Mouse (Mus musculus): Measurements from ENCODE around the gene 5730455P16Rik.
"Not testable (repeated sequence)": the region's sequence is repeated elsewhere in the genome, so short reads cannot be mapped to it uniquely, and the experiment has no call there.

5730455P16Rik gene

GRCm38 (mm10) chr11:80377712-80378451, at the start of gene 5730455P16Rik:
5730455P16Rik (minus strand) TSS chr11:80378034.
- peak; percentile 82 for DNase-seq

GRCm38 (mm10) chr11:80426029-80426813, 48.4 kb upstream of the 5730455P16Rik start:
- DNase-seq = not testable (repeated sequence)

DNA sequence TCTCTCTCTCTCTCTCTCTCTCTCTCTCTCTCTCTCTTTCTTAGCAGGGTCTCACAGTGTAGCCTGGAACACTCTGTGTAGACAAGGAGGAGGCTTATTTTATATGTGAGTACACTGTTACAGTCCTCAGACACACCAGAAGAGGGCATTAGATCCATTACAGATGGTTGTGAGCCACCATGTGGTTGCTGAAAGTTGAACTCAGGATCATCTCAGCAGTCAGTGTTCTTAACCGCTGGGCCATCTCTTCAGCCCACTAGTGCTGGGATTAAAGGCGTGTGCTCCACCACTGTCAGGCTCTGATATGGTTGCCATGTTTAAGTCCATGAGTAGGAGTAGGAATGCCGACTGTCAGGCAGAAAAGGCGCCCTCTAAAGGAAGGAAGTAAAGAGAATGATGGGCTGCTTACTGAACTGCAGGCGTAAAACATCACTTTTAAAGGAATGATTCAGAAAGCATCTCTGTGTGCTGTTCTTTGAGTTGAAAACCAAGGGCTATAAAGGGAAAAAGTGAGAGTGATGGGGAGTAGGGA, 47.5 kb upstream of the 5730455P16Rik start:
- no peak for DNase-seq

DNA sequence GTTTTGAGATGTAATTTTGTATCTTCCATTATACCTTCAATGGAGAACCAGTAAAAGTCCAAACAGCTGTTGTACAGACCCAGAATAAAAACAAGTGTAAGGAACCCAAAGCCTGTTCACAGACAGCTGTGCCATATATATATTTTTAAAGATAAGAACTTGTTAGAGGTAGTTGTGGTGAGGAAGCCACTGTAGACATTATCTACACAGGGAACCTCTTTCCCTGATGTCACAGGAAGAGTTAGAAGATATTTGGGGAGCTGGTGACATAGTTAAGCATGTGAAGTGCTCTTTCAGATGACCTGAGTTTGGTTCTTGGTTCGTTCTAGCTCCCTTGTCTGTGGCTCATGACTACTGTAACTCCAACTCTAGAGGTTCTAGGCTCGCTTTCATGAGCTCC, 46.9 kb upstream of the 5730455P16Rik start:
- DNase-seq = no peak

DNA sequence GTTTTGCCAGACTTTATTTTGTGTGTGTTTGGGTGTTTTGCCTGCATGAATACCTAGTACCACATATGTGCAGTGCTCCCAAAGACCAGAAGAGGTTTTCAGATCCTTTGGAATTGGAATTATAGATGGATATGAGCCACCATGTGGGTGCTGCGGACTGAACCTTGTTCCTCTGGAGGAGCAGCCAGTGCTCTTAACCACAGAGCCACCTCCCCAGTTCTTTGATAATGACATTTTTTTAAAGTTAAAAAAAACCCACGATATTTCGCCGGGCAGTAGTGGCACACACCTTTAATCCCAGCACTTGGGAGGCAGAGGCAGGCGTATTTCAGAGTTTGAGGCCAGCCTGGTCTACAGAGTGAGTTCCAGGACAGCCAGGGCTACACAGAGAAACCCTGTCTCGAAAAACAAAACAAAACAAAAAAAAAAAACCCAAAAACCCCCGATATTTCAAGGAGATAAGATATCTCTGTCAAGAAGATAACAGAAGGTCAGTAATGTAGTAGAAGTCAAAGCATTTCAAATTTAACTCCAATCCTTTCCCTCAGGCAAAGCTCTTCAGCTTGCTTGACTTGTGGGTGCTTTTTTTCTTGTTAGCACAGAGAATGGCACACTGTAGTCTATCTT, 43.7 kb upstream of the 5730455P16Rik start:
- no peak for DNase-seq

- DNase-seq = no peak
These were observed 42.6 kb upstream of the 5730455P16Rik start for GRCm38 (mm10) chr11:80420202-80420984.

DNA sequence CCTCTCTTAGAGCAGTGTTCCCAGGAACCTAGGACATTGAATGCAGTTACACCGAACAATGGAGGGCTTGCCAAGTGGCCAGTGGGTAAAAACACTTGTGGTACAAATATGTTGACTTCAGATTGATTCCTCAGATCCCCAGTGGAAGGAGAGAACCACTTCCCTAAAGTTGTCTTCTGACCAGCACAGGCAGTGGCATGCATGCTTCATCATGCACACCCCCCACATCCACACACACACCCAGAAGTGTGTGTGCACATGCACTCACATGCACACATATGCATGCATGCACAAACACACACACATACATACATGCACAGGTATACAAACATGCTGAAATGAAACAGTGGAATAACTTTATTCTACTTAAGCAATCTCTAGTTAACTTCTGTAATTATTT, 41.9 kb upstream of the 5730455P16Rik start:
- no peak for DNase-seq

- DNase-seq = no peak
These were observed 39.3 kb upstream of the 5730455P16Rik start for GRCm38 (mm10) chr11:80417085-80417484.

DNA sequence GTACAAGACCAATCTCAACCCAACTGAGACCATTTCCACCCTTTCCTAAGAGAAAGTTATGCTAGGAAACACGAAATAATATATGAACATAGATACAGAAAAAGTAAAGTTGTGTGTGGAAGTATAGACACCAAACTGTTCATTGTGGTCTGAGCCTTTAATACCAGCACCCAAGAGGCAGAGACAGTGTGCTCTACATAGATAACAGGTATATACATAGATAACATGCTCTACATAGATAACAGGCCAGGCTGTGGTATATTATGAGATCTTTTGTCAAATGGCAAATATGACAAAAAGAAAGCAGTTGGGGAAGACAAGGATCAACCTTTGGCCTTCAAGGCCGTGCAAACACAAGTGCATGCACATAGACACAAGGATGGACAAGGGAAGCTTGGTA, 32.5 kb upstream of the 5730455P16Rik start:
- DNase-seq = no peak

DNA sequence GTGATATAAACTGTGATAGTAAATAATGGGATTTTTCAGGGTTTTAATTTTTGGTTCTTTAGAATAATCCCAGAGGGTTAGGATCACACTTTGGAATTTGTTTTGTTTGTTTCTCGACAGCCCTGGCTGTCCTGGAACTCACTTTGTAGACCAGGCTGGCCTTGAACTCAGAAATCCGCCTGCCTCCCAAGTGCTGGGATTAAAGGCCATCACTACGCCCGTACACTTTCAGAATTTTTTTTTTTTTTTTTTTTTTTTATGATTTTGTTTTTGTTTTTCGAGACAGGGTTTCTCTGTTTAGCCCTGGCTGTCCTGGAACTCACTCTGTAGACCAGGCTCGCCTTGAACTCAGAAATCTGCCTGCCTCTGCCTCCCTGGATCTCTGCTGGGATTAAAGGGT, 30.0 kb upstream of the 5730455P16Rik start:
- not testable (repeated sequence) for DNase-seq

DNA sequence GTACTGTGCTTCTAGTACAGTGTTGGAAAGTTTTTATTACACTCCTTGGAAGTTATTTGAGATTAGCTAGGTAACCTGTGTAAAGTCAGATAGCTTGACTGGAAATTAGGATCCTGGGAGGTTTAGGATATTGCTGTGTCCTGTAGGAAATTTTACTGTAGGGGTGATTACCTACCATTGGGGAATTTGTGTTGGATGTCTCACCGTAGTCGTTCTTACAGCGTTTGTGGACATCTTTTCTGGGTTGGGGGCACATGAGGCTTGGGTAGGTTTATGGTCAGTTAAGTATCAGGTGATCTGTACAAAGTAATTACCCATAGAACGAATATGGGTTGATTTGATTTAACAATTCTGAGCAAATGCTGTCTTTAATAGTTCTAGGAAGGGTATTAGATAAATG, 18.8 kb upstream of the 5730455P16Rik start:
- no peak for DNase-seq

GRCm38 (mm10) chr11:80395930-80396329, 18.1 kb upstream of the 5730455P16Rik start:
- DNase-seq = no peak

- DNase-seq = no peak
These were observed 13.7 kb upstream of the 5730455P16Rik start for GRCm38 (mm10) chr11:80391407-80392120.

DNA sequence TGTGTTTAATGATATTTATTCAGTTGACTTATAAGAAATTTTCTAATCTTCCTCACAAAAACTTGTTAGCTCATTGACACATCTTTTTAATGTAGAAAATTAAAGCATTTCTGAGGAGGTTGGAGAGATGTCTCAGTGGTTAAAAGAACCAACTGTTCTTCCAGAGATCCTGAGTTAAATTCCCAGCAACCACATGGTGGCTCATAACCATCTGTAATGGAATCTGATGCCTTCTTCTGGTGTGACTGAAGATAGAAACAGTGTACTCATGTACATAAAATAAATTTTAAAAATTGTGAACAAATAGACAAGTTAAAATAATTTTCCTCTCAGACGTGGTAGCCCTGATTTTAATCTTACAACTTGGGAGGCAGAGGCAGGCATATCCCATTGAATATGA, 12.1 kb upstream of the 5730455P16Rik start:
- no peak for DNase-seq

GRCm38 (mm10) chr11:80386790-80387189, 9.0 kb upstream of the 5730455P16Rik start:
- DNase-seq = no peak

DNA sequence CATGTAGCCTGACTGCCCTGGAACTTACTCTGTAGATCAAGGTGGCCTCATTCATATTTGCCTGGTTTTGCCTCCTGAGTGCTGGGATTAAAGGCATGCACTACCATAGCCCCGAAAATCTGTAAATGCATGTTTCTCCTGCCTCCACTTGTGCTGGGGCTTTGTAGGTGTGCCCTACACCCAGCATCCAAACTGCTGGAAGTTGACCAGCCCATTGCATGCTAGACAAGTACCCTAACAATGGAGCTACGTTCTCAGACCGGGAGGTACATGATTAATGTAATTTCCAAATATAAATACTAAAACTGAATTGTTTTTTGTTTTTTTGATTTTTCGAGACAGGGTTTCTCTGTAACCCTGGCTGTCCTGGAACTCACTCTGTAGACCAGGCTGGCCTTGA, 7.2 kb upstream of the 5730455P16Rik start:
- no peak for DNase-seq

- no peak for DNase-seq
These were observed 6.6 kb upstream of the 5730455P16Rik start for GRCm38 (mm10) chr11:80384461-80384860.

DNA sequence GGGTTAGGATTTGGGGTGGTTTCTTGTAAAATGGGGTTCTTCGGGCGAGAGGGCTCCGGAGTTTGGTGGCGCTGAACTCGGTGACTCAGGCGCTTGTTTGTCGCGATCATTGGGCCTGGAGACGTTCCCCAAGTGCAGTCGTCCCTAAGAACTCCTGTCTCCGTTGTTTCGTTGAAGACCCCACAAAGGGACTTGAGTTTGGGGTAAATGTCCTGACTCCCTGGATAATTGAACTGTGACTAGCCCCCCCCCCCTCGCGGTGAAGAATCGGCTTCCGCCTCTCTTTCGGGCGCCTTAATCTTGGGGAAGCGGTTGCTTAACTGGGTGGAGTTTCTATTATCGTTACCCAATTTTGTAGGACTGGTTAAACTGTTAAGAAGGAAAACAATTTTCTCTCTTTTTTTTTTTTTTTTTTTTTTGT, 5.8 kb upstream of the 5730455P16Rik start:
- DNase-seq = peak; percentile 62

DNA sequence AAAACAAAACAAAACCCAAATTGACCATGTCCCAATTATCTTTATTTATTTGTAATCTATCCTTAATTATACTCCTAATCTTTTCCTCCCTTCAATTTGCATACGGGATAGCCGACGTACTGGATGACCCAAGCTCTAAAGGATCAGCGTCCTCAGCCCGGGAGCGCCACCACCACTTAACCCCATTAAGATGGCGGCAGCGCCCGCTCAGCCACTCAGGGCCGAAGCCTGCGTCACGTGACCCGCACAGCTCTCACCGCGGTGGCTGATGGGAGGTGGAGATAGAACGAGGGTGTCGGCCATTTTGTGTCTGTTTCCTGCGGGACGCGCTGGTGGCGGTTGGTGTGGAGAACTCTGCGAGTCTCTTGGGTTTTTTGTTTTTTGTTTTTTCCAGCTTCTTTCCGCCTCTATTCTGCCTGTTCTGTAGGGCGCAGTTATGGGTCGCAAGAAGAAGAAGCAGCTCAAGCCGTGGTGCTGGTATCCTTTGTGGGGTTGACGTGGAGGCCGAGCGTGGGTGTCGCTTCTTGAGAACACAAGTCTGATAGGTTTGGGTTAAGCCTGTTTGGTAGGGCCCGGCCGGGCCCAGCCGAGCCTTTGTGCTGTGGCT, 5.3 kb upstream of the 5730455P16Rik start, which contains the start of gene Zfp207:
Gene Zfp207, plus strand, starts transcription at position 261 of the 607 bp plus-strand sequence.
- peak; percentile 98 for DNase-seq

DNA sequence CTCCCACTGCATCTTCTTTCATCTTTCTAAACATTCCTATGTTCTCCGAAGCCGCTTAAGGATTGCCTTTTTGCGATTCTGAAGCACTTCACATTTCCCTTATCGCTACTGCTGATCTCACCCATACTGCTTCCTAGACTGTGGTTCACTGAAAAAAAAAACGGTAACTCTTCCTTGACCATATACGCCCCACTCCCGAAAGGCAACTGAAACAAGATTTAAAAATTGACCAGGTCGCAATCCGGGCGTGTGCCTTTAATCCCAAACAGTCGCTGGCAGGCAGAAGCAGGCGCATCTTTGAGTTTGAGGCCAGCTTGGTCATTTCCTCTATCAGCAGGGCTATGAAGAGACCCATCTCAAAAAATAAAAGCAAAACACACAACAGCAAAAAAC, 4.8 kb upstream of the 5730455P16Rik start:
- DNase-seq = peak; percentile 32

DNA sequence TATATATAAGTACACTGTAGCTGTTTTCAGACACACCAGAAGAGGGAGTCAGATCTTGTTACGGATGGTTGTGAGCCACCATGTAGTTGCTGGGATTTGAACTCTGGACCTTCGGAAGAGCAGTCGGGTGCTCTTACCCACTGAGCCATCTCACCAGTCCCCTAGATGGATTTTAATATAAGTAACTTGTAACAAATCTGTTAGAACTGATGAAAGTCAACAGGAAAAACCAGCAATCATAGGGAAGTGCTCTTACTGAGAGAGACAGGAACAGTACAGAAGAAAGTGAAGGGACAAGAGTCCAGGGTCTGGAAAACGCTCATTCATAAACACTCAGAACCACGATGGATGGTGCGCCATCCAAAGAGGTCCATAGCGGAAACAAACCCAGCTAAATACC, 1.4 kb upstream of the 5730455P16Rik start:
- not testable (repeated sequence) for DNase-seq

Data from thymus, postnatal 14 days (tissue).